Mouse (Mus musculus): ENCODE data around the gene Cel.

Gene Cel

GRCm38 (mm10) chr2:28536766-28537633, 26.2 kb downstream of the Cel start:
- no peak for DNase-seq

- peak; percentile 41 for DNase-seq
These were observed 27.0 kb downstream of the Cel start for GRCm38 (mm10) chr2:28536166-28536565.

GRCm38 (mm10) chr2:28535650-28536049, 27.6 kb downstream of the Cel start:
- no peak for DNase-seq

GRCm38 (mm10) chr2:28535263-28535540, 28.0 kb downstream of the Cel start:
- DNase-seq = no peak

- peak; percentile 76 for DNase-seq
These were observed 28.6 kb downstream of the Cel start for GRCm38 (mm10) chr2:28534436-28535262.

- no peak for DNase-seq
These were observed 29.2 kb downstream of the Cel start for GRCm38 (mm10) chr2:28533901-28534435.

GRCm38 (mm10) chr2:28532938-28533771, 30.0 kb downstream of the Cel start:
- DNase-seq = peak; percentile 91

- DNase-seq = peak; percentile 34
These were observed 32.9 kb downstream of the Cel start for GRCm38 (mm10) chr2:28530311-28530710.

- DNase-seq = no peak
These were observed 33.3 kb downstream of the Cel start for GRCm38 (mm10) chr2:28529856-28530255.

- no peak for DNase-seq
These were observed 34.9 kb downstream of the Cel start for GRCm38 (mm10) chr2:28528354-28528730.

- no peak for DNase-seq
These were observed 35.5 kb downstream of the Cel start for GRCm38 (mm10) chr2:28527436-28528353.

- peak; percentile 27 for DNase-seq
These were observed 37.0 kb downstream of the Cel start for GRCm38 (mm10) chr2:28525943-28526876.

GRCm38 (mm10) chr2:28525219-28525942, 37.8 kb downstream of the Cel start:
- peak; percentile 68 for DNase-seq

- no peak for DNase-seq
These were observed 38.8 kb downstream of the Cel start for GRCm38 (mm10) chr2:28524406-28524805.

- DNase-seq = peak; percentile 94
These were observed 39.5 kb downstream of the Cel start for GRCm38 (mm10) chr2:28523643-28524117.

- DNase-seq = peak; percentile 68
These were observed 41.0 kb downstream of the Cel start for GRCm38 (mm10) chr2:28522166-28522565.

GRCm38 (mm10) chr2:28521571-28522151, 41.5 kb downstream of the Cel start:
- peak; percentile 24 for DNase-seq

- DNase-seq = no peak
These were observed 42.6 kb downstream of the Cel start for GRCm38 (mm10) chr2:28520581-28520980.

- no peak for DNase-seq
These were observed 45.0 kb downstream of the Cel start for GRCm38 (mm10) chr2:28518231-28518630.

Data from kidney, postnatal 14 days (tissue).